Mouse (Mus musculus): ENCODE results near the gene Hyal1. TPM values are rescaled to one million over a fixed set of nuclear protein-coding genes. Genes with fewer than 3 reads are reported as not detected.

The Hyal1 gene
- polyA plus RNA-seq, 1 experiment from 2014 or later = 8.4 TPM

GRCm38 (mm10) chr9:107575579-107576356 lies 959 bp upstream of the Hyal1 start:
- ATAC-seq (ENCODE audit: low FRiP score, low read depth) = no peak
- Histone ChIP-seq H3K4me2 (no peak overlapping the region), H3K4me1 (replicated peaks) (peaks cover 30% of the 10 kb centered on the region), H3K36me3 (peaks cover 24% of the 10 kb centered on the region), H3K4me3 (no peak overlapping the region), H3K27me3 (no peaks in the 10 kb centered on the region), H3K27ac (replicated peaks) (peak overlapping the region; percentile 9; the same call in 1 of the 2 replicates), H3K9me3 (no peaks in the 10 kb centered on the region), H3K9ac (no peak overlapping the region)
- WGBS = 87% methylated on average over 14 of the region's 14 CpGs

DNA sequence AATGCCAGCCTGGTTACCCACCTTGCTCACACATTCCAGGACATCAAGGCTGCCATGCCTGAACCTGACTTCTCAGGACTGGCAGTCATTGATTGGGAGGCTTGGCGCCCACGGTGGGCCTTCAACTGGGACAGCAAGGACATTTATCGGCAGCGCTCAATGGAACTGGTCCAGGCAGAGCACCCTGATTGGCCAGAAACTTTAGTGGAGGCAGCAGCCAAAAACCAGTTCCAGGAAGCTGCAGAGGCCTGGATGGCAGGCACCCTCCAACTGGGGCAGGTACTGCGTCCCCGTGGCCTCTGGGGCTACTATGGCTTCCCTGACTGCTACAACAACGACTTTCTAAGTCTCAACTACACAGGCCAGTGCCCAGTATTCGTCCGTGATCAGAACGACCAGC lies 1.1 kb downstream of the Hyal1 start:
- H3K4me1 ChIP-seq (replicated peaks) = peaks cover 31% of the 10 kb centered on the region
- H3K36me3 ChIP-seq = peaks cover 18% of the 10 kb centered on the region
- no peak overlapping the region for H3K9ac ChIP-seq
- H3K4me3 ChIP-seq = no peak overlapping the region
- ATAC-seq (ENCODE audit: low FRiP score, low read depth) = no peak
- 94% methylated on average over 10 of the region's 10 CpGs for WGBS
- H3K27ac ChIP-seq (replicated peaks) = no peak overlapping the region
- H3K27me3 ChIP-seq = no peaks in the 10 kb centered on the region
- H3K9me3 ChIP-seq = no peaks in the 10 kb centered on the region
- no peak overlapping the region for H3K4me2 ChIP-seq

DNA sequence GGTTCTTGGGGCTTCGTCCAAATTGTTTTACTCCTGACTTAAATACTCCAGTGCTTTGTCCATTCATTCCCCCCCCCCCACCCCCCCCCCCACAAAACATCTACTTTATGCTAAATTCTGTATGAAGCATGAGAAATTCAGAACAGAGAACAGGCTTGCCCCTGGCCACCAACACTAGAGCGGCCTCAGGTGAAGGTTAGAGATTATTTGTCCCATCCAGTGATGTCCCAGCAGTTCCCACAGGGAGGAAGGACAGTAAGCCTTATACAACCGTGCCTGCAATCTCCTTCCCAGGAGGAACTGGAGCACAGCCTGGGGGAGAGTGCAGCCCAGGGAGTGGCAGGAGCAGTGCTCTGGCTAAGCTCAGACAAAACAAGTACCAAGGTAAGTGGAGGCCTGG lies 1.9 kb downstream of the Hyal1 start, which contains the start of gene Naa80:
Gene Naa80, plus strand, starts transcription at position 301 of the 400 bp plus-strand sequence.
- H3K9ac ChIP-seq = no peak within 1 kb of the TSS
- WGBS = 92% methylated on average over 3 of the region's 3 CpGs

GRCm38 (mm10) chr9:107579023-107579900 lies 2.5 kb downstream of the Hyal1 start:
- Histone ChIP-seq H3K9ac (no peak overlapping the region), H3K4me1 (replicated peaks) (peaks cover 31% of the 10 kb centered on the region), H3K9me3 (no peaks in the 10 kb centered on the region), H3K4me2 (peak overlapping the region; percentile 92; the same call in 1 of the 2 replicates), H3K27ac (replicated peaks) (no peak overlapping the region), H3K27me3 (no peaks in the 10 kb centered on the region), H3K4me3 (no peak overlapping the region), H3K36me3 (peaks cover 9% of the 10 kb centered on the region)
- 89% methylated on average over 14 of the region's 14 CpGs for WGBS
- ATAC-seq (ENCODE audit: low FRiP score, low read depth) = no peak

More for the DNA sequence above, 1.9 kb downstream of the Hyal1 start, which contains the start of gene Naa80:
- no peaks in the 10 kb centered on the region for H3K9me3 ChIP-seq
- H3K4me1 ChIP-seq (replicated peaks) = peaks cover 31% of the 10 kb centered on the region
- peaks cover 12% of the 10 kb centered on the region for H3K36me3 ChIP-seq
- no peak for ATAC-seq (ENCODE audit: low FRiP score, low read depth)
- H3K27ac ChIP-seq (replicated peaks) = no peak within 1 kb of the TSS
- peak within 1 kb of the TSS; percentile 92; the same call in 1 of the 2 replicates for H3K4me2 ChIP-seq
- no peak within 1 kb of the TSS for H3K4me3 ChIP-seq
- H3K27me3 ChIP-seq = no peaks in the 10 kb centered on the region

DNA sequence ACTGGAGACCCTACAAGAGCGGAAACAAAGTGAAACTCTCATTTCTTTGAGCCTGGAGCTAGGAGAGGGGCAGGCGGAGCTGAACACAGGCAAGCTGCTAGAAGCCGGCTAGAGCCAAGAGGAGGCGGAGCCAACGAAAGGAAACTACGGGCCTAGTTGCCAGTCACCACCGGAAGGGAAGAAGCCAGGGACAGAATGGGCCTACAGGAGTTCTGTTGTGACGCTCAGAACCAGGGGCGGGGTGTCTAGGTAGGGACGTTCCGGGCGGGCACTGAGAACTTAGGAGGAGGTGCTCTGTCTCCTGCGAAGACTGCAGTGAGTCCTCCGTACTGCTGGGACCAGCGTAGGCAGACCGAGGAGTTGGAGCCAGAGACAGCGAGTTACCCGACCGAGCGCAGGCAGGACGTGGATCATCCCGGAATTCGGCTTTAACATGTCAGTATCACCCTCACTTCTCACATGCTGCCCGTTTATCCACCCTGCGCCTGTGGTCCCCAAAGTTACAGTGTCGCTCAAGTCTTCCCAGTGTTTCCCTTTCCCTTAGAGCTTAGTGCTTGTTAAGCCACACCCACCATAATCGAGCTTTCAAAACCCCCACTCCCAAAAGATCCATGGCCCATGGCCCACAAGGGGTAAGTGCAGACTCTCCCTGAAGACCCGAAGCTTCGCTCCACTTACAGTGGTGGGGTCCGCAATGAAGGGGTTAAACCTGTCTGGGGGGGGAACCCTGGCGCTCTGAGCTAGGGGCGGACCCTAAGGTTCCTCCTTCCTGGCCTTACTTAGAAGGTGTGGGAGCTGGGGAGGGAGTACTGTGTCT lies 4.0 kb downstream of the Hyal1 start, which contains the start of gene Hyal3:
Gene Hyal3, plus strand, starts transcription at position 318 of the 817 bp plus-strand sequence.
- peak within 1 kb of the TSS; percentile 92 for H3K4me2 ChIP-seq
- H3K4me3 ChIP-seq = peak within 1 kb of the TSS; percentile 60
- H3K36me3 ChIP-seq = no peaks in the 10 kb centered on the region
- no peaks in the 10 kb centered on the region for H3K27me3 ChIP-seq
- peak; percentile 76 for ATAC-seq (ENCODE audit: low FRiP score, low read depth)
- H3K27ac ChIP-seq (replicated peaks) = peak within 1 kb of the TSS; percentile 82
- peak within 1 kb of the TSS; percentile 54 for H3K9ac ChIP-seq
- no peaks in the 10 kb centered on the region for H3K9me3 ChIP-seq
- H3K4me1 ChIP-seq (replicated peaks) = peaks cover 31% of the 10 kb centered on the region
- WGBS = under 1% methylated on average over 32 of the region's 32 CpGs

- Histone ChIP-seq H3K9ac (peak overlapping the region; percentile 54), H3K4me3 (peak overlapping the region; percentile 60), H3K36me3 (no peaks in the 10 kb centered on the region), H3K27me3 (no peaks in the 10 kb centered on the region), H3K9me3 (no peaks in the 10 kb centered on the region), H3K4me1 (replicated peaks) (peaks cover 31% of the 10 kb centered on the region), H3K4me2 (peak overlapping the region; percentile 92), H3K27ac (replicated peaks) (no peak overlapping the region)
- 81% methylated on average over 4 of the region's 4 CpGs for WGBS
- ATAC-seq (ENCODE audit: low FRiP score, low read depth) = no peak
These were observed 4.9 kb downstream of the Hyal1 start for GRCm38 (mm10) chr9:107581584-107581983.

DNA sequence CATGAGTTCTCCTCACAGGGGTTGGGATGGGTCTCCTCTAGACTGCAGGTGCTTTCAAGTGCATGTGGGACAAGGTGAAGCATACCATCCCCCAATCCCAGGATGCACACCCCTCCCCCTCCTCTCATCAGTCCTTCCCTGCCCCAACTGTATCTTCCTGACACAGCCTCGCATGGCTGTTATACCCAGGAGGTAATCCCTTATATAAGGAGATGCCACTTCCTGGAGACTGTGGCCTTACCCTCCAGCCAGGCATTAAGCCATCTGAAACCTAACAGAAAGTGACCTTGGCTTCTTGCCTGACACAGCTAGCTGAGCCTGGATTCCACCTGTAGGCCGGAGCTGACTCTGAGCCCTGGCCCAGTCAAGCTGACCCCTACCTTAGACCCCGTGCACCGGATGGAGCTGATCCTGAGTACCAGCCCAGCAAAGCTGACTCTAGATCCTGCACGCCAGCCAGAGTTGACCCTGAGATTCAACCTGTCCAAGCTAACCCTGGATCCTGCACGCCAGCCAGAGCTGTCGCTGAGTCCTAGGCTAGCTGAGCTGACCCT lies 5.9 kb downstream of the Hyal1 start:
- H3K4me1 ChIP-seq (replicated peaks) = peaks cover 31% of the 10 kb centered on the region
- no peak for ATAC-seq (ENCODE audit: low FRiP score, low read depth)
- H3K9ac ChIP-seq = no peak overlapping the region
- no peak overlapping the region for H3K4me2 ChIP-seq
- no peak overlapping the region for H3K4me3 ChIP-seq
- H3K9me3 ChIP-seq = no peaks in the 10 kb centered on the region
- H3K27me3 ChIP-seq = no peaks in the 10 kb centered on the region
- H3K27ac ChIP-seq (replicated peaks) = no peak overlapping the region
- H3K36me3 ChIP-seq = no peaks in the 10 kb centered on the region
- WGBS = 95% methylated on average over 7 of the region's 7 CpGs

DNA sequence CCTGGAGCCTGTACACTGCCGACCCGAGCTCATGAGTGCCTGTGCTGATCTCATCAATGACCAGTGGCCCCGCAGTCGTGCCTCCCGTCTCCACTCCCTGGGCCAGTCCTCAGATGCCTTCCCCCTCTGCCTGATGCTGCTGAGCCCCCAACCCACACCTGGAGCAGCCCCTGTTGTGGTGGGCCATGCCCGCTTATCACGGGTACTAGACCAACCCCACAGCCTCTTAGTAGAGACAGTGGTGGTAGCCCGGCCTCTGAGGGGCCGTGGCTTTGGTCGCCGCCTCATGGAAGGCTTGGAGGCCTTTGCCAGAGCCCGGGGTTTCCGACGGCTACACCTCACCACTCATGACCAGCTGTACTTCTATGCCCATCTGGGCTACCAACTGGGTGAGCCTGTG lies 6.4 kb downstream of the Hyal1 start:
- no peaks in the 10 kb centered on the region for H3K9me3 ChIP-seq
- 90% methylated on average over 14 of the region's 14 CpGs for WGBS

DNA sequence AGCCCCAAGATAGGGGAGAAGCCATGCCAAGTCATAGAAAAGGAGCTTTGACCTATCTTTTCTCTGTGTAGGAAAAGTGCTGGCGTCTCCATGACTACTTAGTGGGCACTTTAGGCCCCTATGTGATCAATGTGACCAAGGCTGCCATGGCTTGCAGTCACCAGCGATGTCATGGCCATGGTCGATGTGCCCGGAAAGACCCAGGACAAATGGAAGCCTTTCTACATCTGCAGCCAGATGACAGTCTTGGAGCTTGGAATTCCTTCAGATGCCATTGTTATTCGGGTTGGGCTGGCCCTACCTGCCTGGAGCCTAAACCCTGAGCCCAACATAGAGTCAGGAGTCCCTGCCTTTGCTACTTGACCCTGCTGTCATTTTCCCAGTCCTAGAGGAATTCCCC lies 9.8 kb downstream of the Hyal1 start:
- Histone ChIP-seq H3K4me1 (replicated peaks) (peaks cover 21% of the 10 kb centered on the region), H3K27me3 (no peaks in the 10 kb centered on the region), H3K4me3 (no peak overlapping the region), H3K4me2 (no peak overlapping the region; the same call in 1 of the 2 replicates), H3K9me3 (no peaks in the 10 kb centered on the region), H3K36me3 (peaks cover 9% of the 10 kb centered on the region), H3K9ac (no peak overlapping the region), H3K27ac (replicated peaks) (no peak overlapping the region)
- ATAC-seq (ENCODE audit: low FRiP score, low read depth) = no peak
- 93% methylated on average over 5 of the region's 5 CpGs for WGBS

More for the DNA sequence above, 6.4 kb downstream of the Hyal1 start:
- H3K4me1 ChIP-seq (replicated peaks) = peaks cover 34% of the 10 kb centered on the region
- no peaks in the 10 kb centered on the region for H3K27me3 ChIP-seq
- no peaks in the 10 kb centered on the region for H3K36me3 ChIP-seq
- H3K4me2 ChIP-seq = no peak overlapping the region
- H3K4me3 ChIP-seq = no peak overlapping the region
- no peak overlapping the region for H3K27ac ChIP-seq (replicated peaks)
- ATAC-seq (ENCODE audit: low FRiP score, low read depth) = no peak
- no peak overlapping the region for H3K9ac ChIP-seq

GRCm38 (mm10) chr9:107586974-107587832 lies 10.5 kb downstream of the Hyal1 start, which contains the start of gene Ifrd2:
Gene Ifrd2 (plus strand): TSS chr9:107587642.
- H3K27me3 ChIP-seq = no peaks in the 10 kb centered on the region
- no peaks in the 10 kb centered on the region for H3K9me3 ChIP-seq
- peaks cover 14% of the 10 kb centered on the region for H3K4me1 ChIP-seq (replicated peaks)
- peak within 1 kb of the TSS; percentile 45 for H3K9ac ChIP-seq
- H3K4me3 ChIP-seq = peak within 1 kb of the TSS; percentile 75
- H3K4me2 ChIP-seq = peak within 1 kb of the TSS; percentile 80
- 14% methylated on average over 43 of the region's 46 CpGs for WGBS
- peaks cover 13% of the 10 kb centered on the region for H3K36me3 ChIP-seq
- peak; percentile 98 for ATAC-seq (ENCODE audit: low FRiP score, low read depth)
- no peak within 1 kb of the TSS for H3K27ac ChIP-seq (replicated peaks)

Measured in hindbrain, embryonic 15.5 days (tissue).